Mouse (Mus musculus) embryo, embryonic 11 days (tissue): ENCODE data around the gene Alpi.

Source experiments
- DNase-seq: peaks from one replicate; pipeline ENCODE4 v3.0.0-alpha.2; 2015

Alpi gene

DNA sequence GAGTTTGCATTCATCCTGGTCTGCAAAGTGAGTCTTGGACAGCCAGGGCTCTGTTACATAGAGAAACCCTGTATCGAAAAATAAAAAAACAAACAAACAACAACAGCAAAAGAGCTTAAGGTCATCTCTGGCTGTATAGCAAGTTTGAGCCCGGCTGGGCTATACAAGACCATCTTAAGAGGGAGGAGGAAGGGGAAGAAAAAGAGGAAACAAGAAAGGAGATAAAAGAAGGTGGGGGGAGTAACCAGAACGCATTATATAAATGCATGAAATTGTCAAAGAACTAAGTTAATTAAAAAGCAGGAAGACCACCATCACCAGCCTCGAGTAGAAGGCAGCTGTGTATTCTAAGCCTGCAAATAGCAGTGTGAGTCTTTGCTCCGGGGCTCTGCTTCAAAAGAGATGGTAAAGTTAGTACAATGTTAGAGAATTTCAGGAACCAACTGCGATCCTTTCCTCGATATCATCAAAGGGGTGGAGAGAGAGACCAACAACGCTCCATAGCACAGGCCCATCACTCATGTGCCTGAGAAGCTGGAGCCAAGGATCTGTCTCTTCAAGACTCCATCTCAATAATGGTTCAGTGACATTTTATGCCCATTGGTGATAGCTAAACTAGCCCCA, 42.3 kb downstream of the Alpi start:
- DNase-seq = no peak

GRCm38 (mm10) chr1:87057075-87057474, 44.3 kb downstream of the Alpi start:
- no peak for DNase-seq

- DNase-seq = no peak
Observed at GRCm38 (mm10) chr1:87051369-87051768, 50.0 kb downstream of the Alpi start.

- DNase-seq = no peak
Observed at GRCm38 (mm10) chr1:87050700-87051099, 50.7 kb downstream of the Alpi start.

- no peak for DNase-seq
Observed at GRCm38 (mm10) chr1:87050072-87050471, 51.3 kb downstream of the Alpi start.
